Mouse (Mus musculus) neural tube, embryonic 13.5 days (tissue): ENCODE results near the gene C2. TPM values are rescaled to one million over a fixed set of nuclear protein-coding genes. Genes with fewer than 3 reads are reported as not detected.
A peak's percentile ranks its signal among the peaks of the same experiment; 100 is the strongest.

Experiments
- ATAC-seq: fragments of 200-750 bp; cut with Nextera tagmentation; 2 replicates; pipeline ENCODE4 v1.8.0; 2017; ENCODE audit warnings: low read depth, mild to moderate bottlenecking, moderate TSS enrichment, moderate library complexity
- H3K27ac ChIP-seq: fragments of 300-500 bp; sonication (generic); replicated peaks from 2 replicates; pipeline ENCODE4 v1.5.1; 2015; ENCODE audit warnings: moderate library complexity, mild to moderate bottlenecking, inconsistent platforms
- H3K27me3 ChIP-seq: fragments of 300-500 bp; sonication (generic); 2 replicates; pipeline ENCODE4 v1.6.1; 2015; ENCODE audit warnings: mild to moderate bottlenecking, inconsistent platforms
- H3K36me3 ChIP-seq: fragments of 300-500 bp; sonication (generic); 2 replicates; pipeline ENCODE4 v1.6.1; 2015; ENCODE audit warnings: mild to moderate bottlenecking, inconsistent platforms
- H3K4me1 ChIP-seq: fragments of 300-500 bp; sonication (generic); replicated peaks from 2 replicates; pipeline ENCODE4 v1.6.1; 2015; ENCODE audit warnings: inconsistent platforms
- H3K4me2 ChIP-seq: fragments of 300-500 bp; sonication (generic); 2 replicates; pipeline ENCODE4 v1.6.1; 2015; ENCODE audit warnings: inconsistent platforms, mild to moderate bottlenecking, moderate library complexity
- H3K4me3 ChIP-seq: fragments of 300-500 bp; sonication (generic); 2 replicates; pipeline ENCODE4 v1.5.1; 2015; ENCODE audit warnings: mild to moderate bottlenecking, inconsistent platforms
- H3K9ac ChIP-seq: fragments of 300-500 bp; sonication (generic); 2 replicates; pipeline ENCODE4 v1.6.1; 2015; ENCODE audit warnings: moderate library complexity, mild to moderate bottlenecking, inconsistent platforms
- H3K9me3 ChIP-seq: fragments of 300-500 bp; sonication (generic); 2 replicates; pipeline ENCODE4 v1.6.1; 2016; ENCODE audit warnings: inconsistent platforms
- WGBS: fragments of 180-500 bp; shearing (Covaris S2); methylation state at CpG from one replicate; pipeline ENCODE4 v1.1.7; 2015; 5-methylcytosine and 5-hydroxymethylcytosine counted together
- polyA plus RNA-seq: library from polyadenylated mRNA; unstranded; fragments of >200 nt; fragmentation: Nextera tagmentation; extraction: Ambion mirVana; gene quantifications from 2 replicates; pipeline ENCODE4 v1.2.1, GENCODE M21; 2015

Gene C2
- polyA plus RNA-seq, 1 experiment from 2014 or later, result 0.99 TPM

DNA sequence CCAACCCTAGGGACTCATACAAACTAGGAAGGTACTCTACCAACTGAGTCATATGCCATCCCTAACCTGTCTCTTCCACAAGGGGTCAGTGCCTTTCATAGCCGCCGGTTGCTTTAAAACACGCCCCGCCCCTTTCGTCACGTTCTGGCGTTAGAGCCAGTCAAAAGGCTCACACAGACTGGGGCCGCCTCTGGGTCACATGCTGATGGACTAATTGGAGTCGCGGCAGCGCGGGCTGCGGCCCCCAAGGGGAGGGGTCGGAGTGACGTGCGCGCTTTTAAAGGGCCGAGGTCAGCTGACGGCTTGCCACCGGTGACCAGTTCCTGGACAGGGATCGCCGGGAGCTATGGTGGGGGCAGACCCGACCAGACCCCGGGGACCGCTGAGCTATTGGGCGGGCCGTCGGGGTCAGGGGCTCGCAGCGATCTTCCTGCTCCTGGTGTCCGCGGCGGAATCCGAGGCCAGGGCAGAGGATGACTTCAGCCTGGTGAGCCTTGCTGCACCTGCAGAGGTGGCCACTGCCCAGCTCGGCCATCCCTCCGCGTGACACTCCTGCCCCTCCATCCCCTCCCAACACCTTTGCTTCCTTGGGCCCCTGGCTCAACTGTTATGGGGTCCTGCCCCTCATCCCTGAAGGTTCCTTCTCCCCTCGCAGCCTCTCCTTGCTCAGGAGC lies 33.1 kb upstream of the C2 start, which contains the start of gene Neu1:
Gene Neu1 (plus strand): TSS at position 193 of the 674 bp plus-strand sequence.
- peak; percentile 97 for ATAC-seq
- Histone ChIP-seq H3K4me1 (peaks cover 12% of the 10 kb centered on the region), H3K4me3 (peak within 1 kb of the TSS; percentile 68), H3K27ac (peak within 1 kb of the TSS; percentile 71), H3K9me3 (no peaks in the 10 kb centered on the region), H3K9ac (peak within 1 kb of the TSS; percentile 84), H3K27me3 (no peaks in the 10 kb centered on the region), H3K4me2 (peak within 1 kb of the TSS; percentile 92), H3K36me3 (peaks cover 20% of the 10 kb centered on the region)
- WGBS, result under 1% methylated on average over 36 of the region's 38 CpGs

DNA sequence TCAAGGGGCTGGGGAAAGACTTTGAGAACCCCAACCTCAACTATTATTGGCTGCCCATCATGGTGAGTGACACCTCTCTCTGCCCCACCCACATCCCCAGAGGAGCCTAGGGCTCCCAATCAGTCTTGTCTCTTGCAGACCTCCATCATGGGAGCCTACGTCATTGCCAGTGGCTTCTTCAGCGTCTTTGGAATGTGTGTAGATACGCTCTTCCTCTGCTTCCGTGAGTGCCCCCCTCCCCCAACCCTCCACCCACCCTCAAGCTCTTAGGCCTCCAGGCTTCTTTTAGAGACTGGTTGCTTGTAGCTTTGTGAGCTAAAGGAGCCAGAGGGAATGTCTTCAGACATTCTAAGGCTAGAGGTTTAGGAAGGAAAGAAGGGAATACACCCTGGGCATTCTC lies 30.8 kb upstream of the C2 start:
- no peak for ATAC-seq
- Histone ChIP-seq H3K27ac (no peak overlapping the region), H3K9me3 (no peaks in the 10 kb centered on the region), H3K4me1 (peaks cover 12% of the 10 kb centered on the region), H3K36me3 (peaks cover 2% of the 10 kb centered on the region; the same call in 1 of the 2 replicates), H3K4me2 (no peak overlapping the region), H3K27me3 (no peaks in the 10 kb centered on the region), H3K9ac (no peak overlapping the region), H3K4me3 (no peak overlapping the region)
- 72% methylated on average over 4 of the region's 4 CpGs for WGBS

DNA sequence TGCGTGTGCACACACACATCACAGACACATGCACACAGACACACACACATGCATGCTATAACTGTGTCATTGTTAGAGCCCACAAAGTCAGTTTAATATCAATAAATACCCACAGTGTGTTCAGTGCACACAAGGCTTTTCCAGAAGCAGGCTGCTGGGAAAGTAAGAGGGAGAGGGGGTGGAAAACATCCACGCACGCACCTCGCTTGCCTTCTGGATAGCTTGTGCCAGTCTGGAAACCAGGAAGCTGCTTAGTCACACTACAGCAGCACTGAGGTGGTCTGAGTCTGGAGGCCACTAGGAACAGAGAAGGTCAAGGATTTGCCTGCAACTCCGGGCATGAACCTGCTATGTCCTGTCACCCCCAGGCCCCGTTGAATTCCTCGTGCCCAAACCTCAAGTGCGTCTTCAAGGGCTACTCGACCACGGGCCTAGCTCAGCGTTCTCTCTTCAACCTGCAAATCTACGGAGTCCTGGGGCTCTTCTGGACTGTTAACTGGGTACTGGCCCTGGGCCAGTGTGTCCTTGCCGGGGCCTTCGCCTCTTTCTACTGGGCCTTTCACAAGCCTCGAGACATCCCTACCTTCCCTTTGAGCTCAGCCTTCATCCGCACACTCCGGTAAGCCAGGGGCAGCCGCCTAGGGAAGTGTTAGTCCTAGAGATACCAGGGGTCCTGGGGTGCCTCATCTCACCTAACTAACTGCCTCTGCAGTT lies 29.4 kb upstream of the C2 start:
- no peak overlapping the region for H3K4me2 ChIP-seq
- peaks cover 11% of the 10 kb centered on the region for H3K4me1 ChIP-seq
- H3K9ac ChIP-seq, result no peak overlapping the region
- no peaks in the 10 kb centered on the region for H3K36me3 ChIP-seq
- H3K9me3 ChIP-seq, result no peaks in the 10 kb centered on the region
- no peak for ATAC-seq
- no peak overlapping the region for H3K4me3 ChIP-seq
- H3K27ac ChIP-seq, result no peak overlapping the region
- WGBS, result 87% methylated on average over 18 of the region's 18 CpGs
- H3K27me3 ChIP-seq, result no peaks in the 10 kb centered on the region

GRCm38 (mm10) chr17:34924258-34924657 lies 26.2 kb upstream of the C2 start:
- H3K36me3 ChIP-seq, result no peaks in the 10 kb centered on the region
- H3K9ac ChIP-seq, result no peak overlapping the region
- no peak overlapping the region for H3K4me2 ChIP-seq
- no peaks in the 10 kb centered on the region for H3K27me3 ChIP-seq
- 69% methylated on average over 5 of the region's 5 CpGs for WGBS
- no peak for ATAC-seq
- H3K9me3 ChIP-seq, result no peaks in the 10 kb centered on the region
- H3K4me1 ChIP-seq, result no peaks in the 10 kb centered on the region
- no peak overlapping the region for H3K27ac ChIP-seq
- H3K4me3 ChIP-seq, result no peak overlapping the region

DNA sequence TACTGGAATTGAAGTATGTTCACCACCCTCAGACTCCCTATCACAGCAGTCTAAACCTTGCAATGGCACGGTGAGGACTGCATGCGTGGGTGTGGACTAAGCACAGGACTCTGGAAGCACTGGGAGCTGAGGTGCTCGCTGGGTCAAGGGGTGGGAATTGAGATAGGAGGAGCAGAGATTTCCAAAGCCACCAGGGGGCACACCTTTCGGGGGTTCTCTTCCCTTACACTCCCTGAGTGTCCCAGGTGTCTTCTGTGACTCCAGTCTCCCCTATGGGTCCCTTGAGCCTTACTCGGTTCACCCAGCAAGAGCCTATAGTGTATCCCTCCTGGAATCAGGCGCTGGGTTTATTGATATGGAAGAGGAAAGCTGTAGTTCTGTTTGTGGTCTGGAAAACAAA lies 24.9 kb upstream of the C2 start:
- ATAC-seq, result no peak
- Histone ChIP-seq H3K9ac (no peak overlapping the region), H3K4me1 (no peaks in the 10 kb centered on the region), H3K4me2 (no peak overlapping the region), H3K27me3 (no peaks in the 10 kb centered on the region), H3K36me3 (no peaks in the 10 kb centered on the region), H3K9me3 (no peaks in the 10 kb centered on the region), H3K4me3 (no peak overlapping the region), H3K27ac (no peak overlapping the region)
- WGBS, result 54% methylated on average over 6 of the region's 6 CpGs

DNA sequence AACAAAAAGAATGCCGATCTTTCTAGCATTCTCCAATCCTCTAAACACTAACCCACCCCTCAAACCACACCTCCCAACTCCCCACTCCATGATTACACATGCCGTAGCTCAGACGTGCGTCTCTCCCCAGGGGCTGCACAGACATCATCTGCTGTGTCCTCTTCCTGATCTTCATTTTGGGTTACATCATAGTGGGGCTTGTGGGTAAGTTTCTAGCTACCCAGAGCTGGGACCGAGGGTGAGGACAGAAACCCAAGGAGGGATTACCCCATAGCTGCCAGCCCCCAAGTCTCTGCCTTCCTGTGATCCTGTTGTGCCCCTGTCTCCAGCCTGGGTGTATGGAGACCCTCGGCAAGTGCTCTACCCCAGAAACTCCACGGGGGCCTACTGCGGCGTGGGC lies 19.1 kb upstream of the C2 start:
- Histone ChIP-seq H3K27ac (no peak overlapping the region), H3K36me3 (peaks cover 19% of the 10 kb centered on the region), H3K9ac (no peak overlapping the region), H3K9me3 (no peaks in the 10 kb centered on the region), H3K4me1 (no peaks in the 10 kb centered on the region; the same call in 1 of the 2 replicates), H3K27me3 (no peaks in the 10 kb centered on the region), H3K4me2 (no peak overlapping the region), H3K4me3 (no peak overlapping the region)
- no peak for ATAC-seq
- WGBS, result 81% methylated on average over 9 of the region's 9 CpGs

- Histone ChIP-seq H3K9me3 (no peaks in the 10 kb centered on the region), H3K27ac (no peak overlapping the region), H3K4me2 (no peak overlapping the region), H3K36me3 (peaks cover 28% of the 10 kb centered on the region), H3K27me3 (no peaks in the 10 kb centered on the region), H3K4me3 (no peak overlapping the region), H3K4me1 (no peaks in the 10 kb centered on the region; the same call in 1 of the 2 replicates), H3K9ac (no peak overlapping the region)
- ATAC-seq, result no peak
- 87% methylated on average over 5 of the region's 5 CpGs for WGBS
These were observed 18.3 kb upstream of the C2 start for GRCm38 (mm10) chr17:34916316-34916715.

- H3K4me3 ChIP-seq, result no peak overlapping the region
- 16% methylated on average over 10 of the region's 11 CpGs for WGBS
- H3K4me2 ChIP-seq, result no peak overlapping the region
- H3K36me3 ChIP-seq, result peaks cover 37% of the 10 kb centered on the region
- no peaks in the 10 kb centered on the region for H3K27me3 ChIP-seq
- no peak overlapping the region for H3K9ac ChIP-seq
- no peak for ATAC-seq
- no peaks in the 10 kb centered on the region for H3K9me3 ChIP-seq
- no peak overlapping the region for H3K27ac ChIP-seq
- no peaks in the 10 kb centered on the region; the same call in 1 of the 2 replicates for H3K4me1 ChIP-seq
These were observed 17.4 kb upstream of the C2 start for GRCm38 (mm10) chr17:34915410-34915831.

- Histone ChIP-seq H3K9ac (0 out of 2 replicates have a peak within 1 kb of the TSS, but pooled peaks have one; percentile 17), H3K4me3 (no peak within 1 kb of the TSS), H3K36me3 (peaks cover 50% of the 10 kb centered on the region), H3K27ac (no peak within 1 kb of the TSS), H3K9me3 (no peaks in the 10 kb centered on the region), H3K4me2 (no peak within 1 kb of the TSS), H3K4me1 (no peaks in the 10 kb centered on the region; the same call in 1 of the 2 replicates), H3K27me3 (no peaks in the 10 kb centered on the region)
- no peak for ATAC-seq
- WGBS, result 39% methylated on average over 18 of the region's 18 CpGs
These were observed 16.0 kb upstream of the C2 start, which contains the start of gene Slc44a4 for GRCm38 (mm10) chr17:34913930-34914665. Gene Slc44a4 (plus strand): TSS chr17:34914466.

DNA sequence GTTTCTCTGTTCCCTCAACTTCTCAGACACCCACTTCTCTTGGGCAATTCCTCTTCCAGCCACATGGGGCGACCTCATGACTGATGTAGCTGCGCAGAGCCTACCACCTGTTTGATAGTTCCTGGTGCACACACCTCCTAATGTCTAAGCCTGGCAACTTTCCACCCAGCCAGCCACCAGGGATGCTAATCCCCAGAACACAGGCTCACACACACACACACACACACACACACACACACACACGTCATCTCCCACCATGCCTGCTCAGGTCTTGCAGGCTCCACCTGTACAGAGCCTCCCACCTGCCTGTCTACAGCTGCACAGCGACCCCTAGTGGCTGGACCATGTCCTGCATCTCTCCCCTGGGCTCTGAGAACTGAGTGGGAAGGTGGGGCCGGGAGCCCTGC lies 13.9 kb upstream of the C2 start:
- Histone ChIP-seq H3K4me2 (no peak overlapping the region), H3K9ac (no peak overlapping the region), H3K27me3 (no peaks in the 10 kb centered on the region), H3K27ac (no peak overlapping the region), H3K36me3 (peaks cover 71% of the 10 kb centered on the region), H3K4me1 (no peaks in the 10 kb centered on the region; the same call in 1 of the 2 replicates), H3K9me3 (no peaks in the 10 kb centered on the region), H3K4me3 (no peak overlapping the region)
- 42% methylated on average over 5 of the region's 5 CpGs for WGBS
- peak; percentile 48; the same call in 1 of the 2 replicates for ATAC-seq

- Histone ChIP-seq H3K9me3 (no peaks in the 10 kb centered on the region), H3K4me1 (no peaks in the 10 kb centered on the region; the same call in 1 of the 2 replicates), H3K27ac (no peak overlapping the region), H3K4me3 (no peak overlapping the region), H3K36me3 (peaks cover 81% of the 10 kb centered on the region), H3K27me3 (no peaks in the 10 kb centered on the region), H3K4me2 (no peak overlapping the region), H3K9ac (no peak overlapping the region)
- no peak for ATAC-seq
- WGBS, result 93% methylated on average over 10 of the region's 10 CpGs
These were observed 12.9 kb upstream of the C2 start for GRCm38 (mm10) chr17:34910982-34911381.

GRCm38 (mm10) chr17:34902895-34903294 lies 4.8 kb upstream of the C2 start:
- Histone ChIP-seq H3K36me3 (peaks cover 70% of the 10 kb centered on the region), H3K4me1 (peaks cover 19% of the 10 kb centered on the region), H3K4me3 (no peak overlapping the region), H3K27me3 (no peaks in the 10 kb centered on the region), H3K4me2 (no peak overlapping the region), H3K9ac (no peak overlapping the region), H3K27ac (no peak overlapping the region), H3K9me3 (no peaks in the 10 kb centered on the region)
- ATAC-seq, result no peak
- WGBS, result 92% methylated on average over 9 of the region's 9 CpGs
